Comparison of ENCODE assay signal across 12 mouse cellular contexts in genomic region chr5:144695289-144696060, GRCm38 (mm10).
DNase-seq lines count a peak whose midpoint lies in the region; ATAC-seq lines count a peak whose summit lies in the region.
"Had no signal": no experiment of that assay in that cellular context is flagged by ENCODE, and none has a peak within 500 bp of the region (broad histone marks: within the 10 kb centered on the region; RNA-seq: fewer than 3 reads in every experiment).

No protein-coding gene starts in this region.

- no peak overlapping the region for H3K27ac ChIP-seq in forebrain, embryonic 13.5 days
- H3K27ac ChIP-seq in forebrain, embryonic 11.5 days (ENCODE audit: low read depth, low read length) = no peak overlapping the region
- H3K27ac ChIP-seq in midbrain, embryonic 14.5 days (replicated peaks; ENCODE audit: low read depth, low read length) = peak overlapping the region; percentile 68
- H3K27ac ChIP-seq in heart, embryonic 11.5 days (ENCODE audit: low read depth, low read length) = no peak overlapping the region
- H3K27ac ChIP-seq: embryonic facial prominence, embryonic 12.5 days had no signal

- no peak overlapping the region for H3K4me2 ChIP-seq in forebrain, embryonic 13.5 days
- no peak overlapping the region for H3K4me2 ChIP-seq in forebrain, embryonic 11.5 days (ENCODE audit: low read depth, low read length, severe bottlenecking)
- no peak overlapping the region for H3K4me2 ChIP-seq in midbrain, embryonic 14.5 days (ENCODE audit: low read length)
- no peak overlapping the region for H3K4me2 ChIP-seq in heart, embryonic 11.5 days
- H3K4me2 ChIP-seq: embryonic facial prominence, embryonic 12.5 days had no signal

- no peak overlapping the region for H3K9ac ChIP-seq in forebrain, embryonic 13.5 days
- no peak overlapping the region for H3K9ac ChIP-seq in forebrain, embryonic 11.5 days (ENCODE audit: low read length)
- H3K9ac ChIP-seq in midbrain, embryonic 14.5 days (replicated peaks; ENCODE audit: low read length) = no peak overlapping the region
- no peak overlapping the region for H3K9ac ChIP-seq in heart, embryonic 11.5 days (ENCODE audit: low read depth, low read length)
- H3K9ac ChIP-seq: embryonic facial prominence, embryonic 12.5 days had no signal

- no peaks in the 10 kb centered on the region; the same call in 1 of the 2 replicates for H3K9me3 ChIP-seq in forebrain, embryonic 13.5 days (replicated peaks)
- no peaks in the 10 kb centered on the region for H3K9me3 ChIP-seq in forebrain, embryonic 11.5 days (ENCODE audit: control insufficient read depth, low read length)
- no peaks in the 10 kb centered on the region for H3K9me3 ChIP-seq in midbrain, embryonic 14.5 days (ENCODE audit: control insufficient read depth, low read length)
- no peaks in the 10 kb centered on the region for H3K9me3 ChIP-seq in heart, embryonic 11.5 days (replicated peaks; ENCODE audit: control insufficient read depth, low read length)
- H3K9me3 ChIP-seq: embryonic facial prominence, embryonic 12.5 days had no signal

- ATAC-seq in forebrain, embryonic 13.5 days = peak; percentile 63; the same call in 1 of the 2 replicates
- ATAC-seq in forebrain, embryonic 11.5 days (replicated peaks; ENCODE audit: low FRiP score) = no peak
- peak; percentile 84 for ATAC-seq in midbrain, embryonic 14.5 days (ENCODE audit: low FRiP score, low TSS enrichment)
- ATAC-seq in heart, embryonic 11.5 days (replicated peaks; ENCODE audit: insufficient number of reproducible peaks, low FRiP score, low TSS enrichment) = no peak

- peaks cover 13% of the 10 kb centered on the region for H3K4me1 ChIP-seq in forebrain, embryonic 13.5 days
- no peaks in the 10 kb centered on the region for H3K4me1 ChIP-seq in forebrain, embryonic 11.5 days (replicated peaks; ENCODE audit: control insufficient read depth, insufficient read depth, low read length)
- peaks cover 15% of the 10 kb centered on the region for H3K4me1 ChIP-seq in midbrain, embryonic 14.5 days (ENCODE audit: control insufficient read depth, insufficient read depth, low read length)
- H3K4me1 ChIP-seq in heart, embryonic 11.5 days (ENCODE audit: control insufficient read depth, insufficient read depth, low read length) = no peaks in the 10 kb centered on the region

- no peak overlapping the region for H3K4me3 ChIP-seq in forebrain, embryonic 13.5 days
- H3K4me3 ChIP-seq in forebrain, embryonic 11.5 days (ENCODE audit: low read depth, low read length) = no peak overlapping the region
- no peak overlapping the region for H3K4me3 ChIP-seq in midbrain, embryonic 14.5 days (replicated peaks; ENCODE audit: low read depth, low read length)
- H3K4me3 ChIP-seq in heart, embryonic 11.5 days (ENCODE audit: low read depth, low read length) = no peak overlapping the region
- H3K4me3 ChIP-seq: embryonic facial prominence, embryonic 12.5 days had no signal

- 47% methylated on average over 8 of the region's 8 CpGs for WGBS in forebrain, embryonic 13.5 days
- WGBS in forebrain, embryonic 11.5 days = 74% methylated on average over 8 of the region's 8 CpGs
- 53% methylated on average over 8 of the region's 8 CpGs for WGBS in midbrain, embryonic 14.5 days
- WGBS in heart, embryonic 11.5 days (ENCODE audit: insufficient replicate concordance) = 69% methylated on average over 8 of the region's 8 CpGs

- H3K36me3 ChIP-seq in forebrain, embryonic 13.5 days (ENCODE audit: poor library complexity, severe bottlenecking) = no peaks in the 10 kb centered on the region
- H3K36me3 ChIP-seq in forebrain, embryonic 11.5 days (ENCODE audit: control insufficient read depth, insufficient read depth, low read length) = no peaks in the 10 kb centered on the region
- H3K36me3 ChIP-seq in midbrain, embryonic 14.5 days (ENCODE audit: control insufficient read depth, insufficient read depth, low read length) = no peaks in the 10 kb centered on the region
- H3K36me3 ChIP-seq in heart, embryonic 11.5 days (ENCODE audit: control insufficient read depth, insufficient read depth, low read length) = no peaks in the 10 kb centered on the region
- H3K36me3 ChIP-seq: embryonic facial prominence, embryonic 12.5 days had no signal

- H3K27me3 ChIP-seq in forebrain, embryonic 13.5 days = no peaks in the 10 kb centered on the region
- no peaks in the 10 kb centered on the region for H3K27me3 ChIP-seq in forebrain, embryonic 11.5 days (ENCODE audit: control insufficient read depth, insufficient read depth, low read length)
- no peaks in the 10 kb centered on the region for H3K27me3 ChIP-seq in midbrain, embryonic 14.5 days (ENCODE audit: control insufficient read depth, insufficient read depth, low read length)
- no peaks in the 10 kb centered on the region for H3K27me3 ChIP-seq in heart, embryonic 11.5 days (ENCODE audit: control insufficient read depth, insufficient read depth, low read length)
- H3K27me3 ChIP-seq: embryonic facial prominence, embryonic 12.5 days had no signal

- DNase-seq in forebrain, embryonic 11.5 days (ENCODE audit: low spot score) = no peak
- peak; percentile 11 for DNase-seq in layer of hippocampus, adult 11-12 months (ENCODE audit: low spot score)
- no peak for DNase-seq in layer of hippocampus, postnatal 25 days (ENCODE audit: extremely low spot score in 1 of 2, low spot score in 1 of 2)
- peak; percentile 42 for DNase-seq in R1 (ENCODE audit: low read depth, low spot score)
- peak; percentile 76 for DNase-seq in midbrain, embryonic 14.5 days
- DNase-seq in urinary bladder, postnatal 25 days (ENCODE audit: low spot score) = no peak
- DNase-seq: cerebellum, adult 2 months; liver; lung, postnatal 36 days had no signal

Comparison
In these comparisons a context has a peak if more than half of its experiments do, and no peak if none do; other contexts are left out.
1. ATAC-seq: peak in forebrain, embryonic 13.5 days (single experiment) and midbrain, embryonic 14.5 days (single experiment); none in forebrain, embryonic 11.5 days (single experiment) and heart, embryonic 11.5 days (single experiment).
2. DNase-seq: peak in layer of hippocampus, adult 11-12 months (single experiment), R1 (single experiment) and midbrain, embryonic 14.5 days (single experiment); none in forebrain, embryonic 11.5 days (single experiment), layer of hippocampus, postnatal 25 days (0 of 2) and urinary bladder, postnatal 25 days (single experiment).